Mouse (Mus musculus): Measurements from ENCODE around the gene Iqcc. TPM values are rescaled to one million over a fixed set of nuclear protein-coding genes. Genes with fewer than 3 reads are reported as not detected.

Iqcc gene
- polyA plus RNA-seq, 1 experiment = 47.9 TPM

DNA sequence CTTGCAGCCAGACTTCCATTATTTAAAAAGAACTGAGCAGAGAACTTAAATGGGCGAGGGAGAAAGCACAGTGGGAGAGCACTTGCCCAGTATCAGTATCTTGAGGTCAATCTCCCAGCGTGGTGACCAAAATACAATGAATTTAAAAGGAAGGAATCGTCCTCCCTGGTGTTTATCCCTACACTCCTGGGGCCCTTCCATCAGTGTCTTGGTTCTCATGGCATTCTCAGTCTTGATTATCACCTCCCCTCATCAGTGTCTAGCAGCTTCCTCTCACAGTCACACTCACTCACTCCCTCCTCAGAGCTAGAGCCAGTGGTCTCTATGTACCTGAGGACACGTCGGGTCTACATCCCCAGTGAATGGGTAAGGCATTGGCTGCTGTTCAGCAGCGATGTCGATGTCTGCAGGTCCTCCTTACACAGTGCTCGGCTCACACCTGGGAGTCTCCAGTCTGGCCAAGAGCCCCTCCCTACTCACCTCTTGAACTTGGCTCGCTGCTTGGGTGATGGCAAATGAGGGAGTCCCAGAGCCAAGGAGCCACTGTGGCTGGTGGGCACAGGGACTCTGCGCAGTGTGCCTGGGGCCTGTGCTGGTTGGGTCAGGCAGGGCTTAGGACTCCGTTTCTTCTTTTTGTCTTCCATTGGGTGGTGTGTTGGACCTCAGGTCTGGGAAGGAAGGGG lies 3.4 kb upstream of the Iqcc start:
- DNase-seq (ENCODE audit: low read depth) = no peak

DNA sequence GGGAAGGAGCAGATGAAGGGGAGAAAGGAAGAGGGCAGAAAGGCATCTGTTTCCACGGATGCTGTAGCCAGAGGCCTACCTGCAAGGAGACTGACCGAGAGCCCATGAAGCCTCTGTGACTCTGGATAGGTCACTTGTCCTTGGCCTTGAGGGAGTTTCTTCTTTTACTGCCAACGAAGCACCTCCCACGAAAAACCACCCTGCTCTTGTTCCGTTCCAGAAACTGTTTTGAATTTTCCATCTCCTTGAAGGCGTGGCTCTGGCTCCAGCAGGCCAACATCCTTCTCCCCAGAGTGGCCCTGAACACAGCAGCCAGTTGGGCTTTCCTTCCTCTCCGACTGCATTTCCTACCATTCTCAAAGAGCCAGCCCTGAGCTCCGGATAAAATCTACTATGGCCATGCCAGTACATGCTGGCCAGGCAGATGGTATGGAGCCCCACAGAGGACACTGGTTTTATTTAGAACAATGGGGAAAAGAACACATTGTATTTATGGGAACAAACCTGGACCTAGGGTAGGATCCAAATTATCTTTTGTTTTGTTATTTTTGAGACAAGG lies 2.5 kb upstream of the Iqcc start:
- no peak for DNase-seq (ENCODE audit: low read depth)

- no peak for DNase-seq (ENCODE audit: low read depth)
Measured at GRCm38 (mm10) chr4:129620419-129621282, 1.8 kb upstream of the Iqcc start.

DNA sequence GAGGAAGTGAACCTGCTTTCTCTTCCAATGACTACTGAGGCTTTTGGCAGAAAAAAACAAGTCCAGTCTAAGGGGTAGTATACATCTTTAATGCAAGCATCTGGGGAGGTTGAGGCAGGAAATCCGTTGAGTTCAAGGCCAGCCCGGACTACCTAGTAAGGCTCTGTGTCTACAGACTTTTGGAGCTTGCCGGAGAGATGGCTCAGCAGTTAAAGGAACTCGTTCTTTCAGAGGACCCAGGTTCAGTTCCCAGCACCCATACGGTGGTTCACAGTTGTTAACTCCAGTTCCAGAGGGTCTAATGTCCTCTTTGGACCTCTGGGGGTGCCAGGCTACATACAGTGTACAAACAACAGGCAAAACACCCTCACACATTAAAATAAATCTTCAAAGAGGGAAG lies 868 bp downstream of the Iqcc start:
- DNase-seq (ENCODE audit: low read depth) = no peak

DNA sequence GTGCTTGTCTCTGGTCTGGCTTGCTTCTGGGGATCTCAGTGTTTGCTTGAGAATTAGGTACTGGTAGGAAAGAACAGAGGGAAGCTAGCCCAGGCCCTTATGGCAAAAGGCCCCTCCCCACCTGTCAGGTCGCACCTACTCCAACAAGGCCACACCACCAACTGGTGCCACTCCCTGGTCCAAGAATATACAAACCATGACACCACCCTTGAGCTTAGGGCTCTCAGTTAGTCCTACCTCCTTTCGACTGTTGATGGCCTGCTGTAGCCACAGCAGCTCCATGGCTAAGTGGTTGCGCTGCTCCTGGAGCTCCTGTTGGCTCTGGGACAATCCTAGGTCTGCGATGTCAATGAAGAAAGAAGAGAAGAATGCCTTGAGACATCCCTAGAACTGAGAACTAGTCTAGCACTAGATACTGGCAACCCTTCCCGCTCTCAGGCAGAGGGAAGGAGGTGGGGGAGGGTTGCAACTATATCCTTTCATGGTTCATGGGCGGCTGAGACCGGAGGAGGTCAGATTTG lies 1.7 kb downstream of the Iqcc start:
- no peak for DNase-seq (ENCODE audit: low read depth)

DNA sequence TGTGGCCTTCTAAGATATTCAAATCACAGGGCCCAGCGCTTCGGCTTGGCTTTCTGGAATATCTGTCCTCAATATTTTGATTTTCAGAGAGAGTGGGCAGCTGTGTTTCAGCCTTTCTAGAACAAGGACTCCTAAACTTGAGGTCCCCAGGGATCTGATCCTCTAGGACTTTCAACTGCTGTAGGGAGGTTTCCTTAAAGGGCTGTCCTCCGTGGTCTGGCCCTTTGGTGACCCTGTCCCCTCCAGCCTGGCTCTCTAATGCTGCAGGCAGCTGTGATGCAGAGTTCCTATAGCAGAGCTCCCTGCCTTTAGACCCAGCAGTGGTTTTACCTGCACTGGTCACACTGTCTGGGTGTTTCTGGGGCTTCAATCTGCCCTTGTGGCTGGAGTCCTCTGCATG lies 2.3 kb downstream of the Iqcc start:
- no peak for DNase-seq (ENCODE audit: low read depth)

- DNase-seq (ENCODE audit: low read depth) = no peak
Measured at GRCm38 (mm10) chr4:129615801-129616290, 3.1 kb downstream of the Iqcc start.

GRCm38 (mm10) chr4:129614093-129614492 lies 4.8 kb downstream of the Iqcc start, which contains the start of gene Dcdc2b:
TSS of gene Dcdc2b (minus strand) at chr4:129614257.
- DNase-seq (ENCODE audit: low read depth) = no peak

DNA sequence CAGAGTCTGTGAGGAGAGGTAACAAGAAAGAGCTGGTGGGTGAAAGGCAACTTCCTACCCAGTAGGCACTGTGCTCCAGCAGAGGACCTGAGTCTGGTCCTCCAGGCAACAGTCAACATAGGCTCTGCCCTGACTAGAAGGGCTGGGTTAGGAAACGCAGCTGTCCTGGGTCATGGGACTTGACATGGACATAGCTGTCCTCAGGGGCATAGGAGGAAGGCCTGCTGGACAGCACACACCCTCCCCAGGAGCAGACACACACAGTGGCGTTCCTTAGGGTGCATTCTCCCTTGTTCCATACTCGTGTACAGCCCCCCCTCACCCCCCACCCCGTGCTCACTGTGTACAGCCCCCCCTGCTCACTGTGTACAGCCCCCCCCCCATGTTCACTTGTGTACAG lies 8.4 kb downstream of the Iqcc start:
- DNase-seq (ENCODE audit: low read depth) = no peak

GRCm38 (mm10) chr4:129610026-129610425 lies 8.9 kb downstream of the Iqcc start:
- no peak for DNase-seq (ENCODE audit: low read depth)

GRCm38 (mm10) chr4:129609139-129609631 lies 9.7 kb downstream of the Iqcc start:
- DNase-seq (ENCODE audit: low read depth) = no peak

GRCm38 (mm10) chr4:129608426-129609025 lies 10.4 kb downstream of the Iqcc start:
- no peak for DNase-seq (ENCODE audit: low read depth)

GRCm38 (mm10) chr4:129600233-129601158 lies 18.4 kb downstream of the Iqcc start, which contains the start of the genes Eif3i and Tmem234:
TSS of gene Eif3i (minus strand) at chr4:129600648.
TSS of gene Tmem234 (plus strand) at chr4:129600668.
- DNase-seq (ENCODE audit: low read depth) = no peak

DNA sequence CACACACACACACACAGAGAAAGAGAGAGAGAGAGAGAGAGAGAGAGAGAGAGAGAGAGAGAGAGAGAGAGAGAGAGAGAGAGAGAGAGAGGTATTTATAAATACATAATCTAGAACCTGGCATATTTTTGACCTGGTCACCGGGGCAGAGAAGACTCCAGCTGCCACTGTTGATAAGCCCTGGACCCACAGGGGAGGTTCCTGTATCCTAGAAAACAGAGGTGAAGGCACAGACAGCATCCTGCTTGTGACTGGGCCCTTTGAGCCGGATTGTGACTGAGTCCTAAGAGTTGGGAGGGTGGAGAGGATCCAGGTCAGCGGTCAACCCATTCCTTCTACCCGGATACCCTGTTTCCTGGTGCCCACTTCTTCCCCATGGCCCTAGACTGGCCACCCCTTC lies 30.0 kb downstream of the Iqcc start:
- DNase-seq (ENCODE audit: low read depth) = no peak

DNA sequence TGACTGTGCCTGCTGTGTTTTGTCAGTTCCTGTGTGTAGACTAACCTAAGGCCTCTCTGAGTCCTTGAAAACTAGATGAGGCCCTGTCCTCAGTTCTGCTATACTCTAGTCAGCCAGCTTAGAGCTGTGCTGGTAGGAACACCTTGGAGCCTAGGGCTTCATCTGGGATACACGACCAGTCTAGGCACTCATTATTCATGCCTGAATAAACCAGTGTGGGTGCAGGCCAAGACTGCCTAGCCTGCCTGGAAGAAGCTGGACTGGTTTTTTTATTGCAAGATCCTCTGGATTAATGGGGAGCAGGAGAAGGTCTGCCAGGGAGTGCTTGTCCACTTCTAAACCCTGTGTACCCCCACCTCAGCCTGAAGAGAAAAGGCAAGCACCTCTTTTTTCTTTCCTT lies 32.0 kb downstream of the Iqcc start:
- DNase-seq (ENCODE audit: low read depth) = no peak

GRCm38 (mm10) chr4:129585773-129586172 lies 33.1 kb downstream of the Iqcc start:
- no peak for DNase-seq (ENCODE audit: low read depth)

DNA sequence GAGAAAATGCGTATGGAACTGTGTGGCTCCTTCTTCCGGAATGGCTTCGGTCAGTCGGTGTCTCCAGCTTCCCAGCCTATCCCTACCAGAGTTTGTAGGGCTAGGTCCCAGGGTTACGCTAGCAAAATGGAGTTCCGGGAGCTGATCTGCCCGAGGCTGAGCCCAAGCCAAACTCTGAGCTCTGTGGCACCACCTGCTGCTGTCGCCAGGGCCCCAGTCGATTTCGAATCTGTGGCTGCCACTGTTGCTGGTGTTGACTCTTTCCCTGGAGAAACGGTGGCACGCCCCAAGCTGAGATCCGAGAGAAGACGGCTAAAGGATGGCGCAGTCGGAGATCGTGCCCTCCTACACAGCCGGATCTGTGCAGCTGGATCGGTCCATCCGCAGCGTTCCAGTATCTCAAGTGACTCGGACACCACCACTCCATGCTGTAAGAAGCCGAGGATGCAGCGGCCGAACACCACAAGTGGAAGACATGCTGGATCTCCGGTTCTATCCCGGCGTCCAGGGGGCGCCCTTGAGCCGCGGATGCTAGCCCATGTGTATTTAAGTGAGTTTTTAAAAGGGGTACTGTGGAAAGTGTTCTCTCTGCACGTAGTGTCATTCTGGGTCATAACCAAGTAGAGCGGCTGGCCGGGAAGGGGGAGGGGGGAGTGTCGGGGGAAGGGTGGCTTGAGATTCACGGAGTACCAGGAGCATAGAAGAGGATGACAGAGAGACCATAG lies 33.9 kb downstream of the Iqcc start:
- DNase-seq (ENCODE audit: low read depth) = no peak

GRCm38 (mm10) chr4:129584370-129584769 lies 34.5 kb downstream of the Iqcc start:
- DNase-seq (ENCODE audit: low read depth) = no peak

DNA sequence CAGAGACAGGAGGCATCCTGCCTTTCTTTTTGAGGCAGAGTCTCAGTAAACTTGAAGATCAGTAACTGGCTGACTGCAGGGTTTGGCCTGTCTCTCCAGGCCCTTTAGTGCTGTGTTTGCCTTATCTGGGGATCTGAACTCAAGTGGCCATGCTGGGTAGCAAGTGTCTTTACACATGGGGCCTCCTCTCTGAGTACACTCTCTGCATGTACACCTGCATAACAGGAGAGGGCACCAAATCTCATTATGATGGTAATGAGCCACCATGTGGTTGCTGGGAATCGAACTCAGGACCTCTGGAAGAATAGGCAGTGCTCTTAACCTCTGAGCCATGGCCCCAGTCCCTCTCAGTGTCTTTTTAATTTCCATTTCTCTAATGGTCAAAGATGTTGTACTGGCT lies 36.6 kb downstream of the Iqcc start:
- DNase-seq (ENCODE audit: low read depth) = no peak

DNA sequence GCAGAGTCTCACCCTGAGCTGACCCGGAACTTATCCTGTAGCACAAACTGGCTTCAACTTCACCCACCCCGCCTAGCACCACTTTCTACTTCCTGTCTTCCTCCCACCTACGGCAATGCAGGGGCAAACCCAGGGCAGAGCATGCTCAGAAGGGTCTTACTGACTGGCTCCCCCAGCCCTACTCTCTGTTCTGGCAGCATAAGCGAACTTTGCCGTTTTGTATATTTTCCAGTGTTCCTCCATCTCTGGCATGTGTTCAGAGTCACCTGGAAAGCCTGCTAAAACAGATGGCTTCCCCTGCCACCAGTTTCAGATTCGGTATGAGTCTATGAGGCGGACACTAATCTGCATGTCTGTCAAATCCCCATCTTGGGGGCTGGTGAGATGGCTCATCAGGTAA lies 38.6 kb downstream of the Iqcc start:
- DNase-seq (ENCODE audit: low read depth) = no peak

Measured in gonadal fat pad, adult 2 months (tissue).